Mouse (Mus musculus): ENCODE data around the gene Ppp1r14a. TPM values are rescaled to one million over a fixed set of nuclear protein-coding genes. Genes with fewer than 3 reads are reported as not detected.
A peak's percentile ranks its signal among the peaks of the same experiment; 100 is the strongest.

Ppp1r14a gene
- polyA plus RNA-seq, 1 experiment from 2014 or later: 72.1 TPM

- Histone ChIP-seq H3K36me3 (peaks cover 22% of the 10 kb centered on the region), H3K4me2 (replicated peaks) (peak overlapping the region; percentile 55), H3K4me1 (peaks cover 76% of the 10 kb centered on the region), H3K9me3 (no peaks in the 10 kb centered on the region), H3K4me3 (peak overlapping the region; percentile 2; the same call in 1 of the 2 replicates), H3K9ac (0 out of 2 replicates have a peak overlapping the region, but pooled peaks have one; percentile 36), H3K27me3 (replicated peaks) (no peaks in the 10 kb centered on the region), H3K27ac (peak overlapping the region; percentile 89)
- ATAC-seq (ENCODE audit: low FRiP score, low read depth): peak; percentile 6; the same call in 1 of the 2 replicates
- 1% methylated on average over 18 of the region's 18 CpGs for WGBS
Measured at GRCm38 (mm10) chr7:29318115-29318911, 29.2 kb downstream of the Ppp1r14a start.

DNA sequence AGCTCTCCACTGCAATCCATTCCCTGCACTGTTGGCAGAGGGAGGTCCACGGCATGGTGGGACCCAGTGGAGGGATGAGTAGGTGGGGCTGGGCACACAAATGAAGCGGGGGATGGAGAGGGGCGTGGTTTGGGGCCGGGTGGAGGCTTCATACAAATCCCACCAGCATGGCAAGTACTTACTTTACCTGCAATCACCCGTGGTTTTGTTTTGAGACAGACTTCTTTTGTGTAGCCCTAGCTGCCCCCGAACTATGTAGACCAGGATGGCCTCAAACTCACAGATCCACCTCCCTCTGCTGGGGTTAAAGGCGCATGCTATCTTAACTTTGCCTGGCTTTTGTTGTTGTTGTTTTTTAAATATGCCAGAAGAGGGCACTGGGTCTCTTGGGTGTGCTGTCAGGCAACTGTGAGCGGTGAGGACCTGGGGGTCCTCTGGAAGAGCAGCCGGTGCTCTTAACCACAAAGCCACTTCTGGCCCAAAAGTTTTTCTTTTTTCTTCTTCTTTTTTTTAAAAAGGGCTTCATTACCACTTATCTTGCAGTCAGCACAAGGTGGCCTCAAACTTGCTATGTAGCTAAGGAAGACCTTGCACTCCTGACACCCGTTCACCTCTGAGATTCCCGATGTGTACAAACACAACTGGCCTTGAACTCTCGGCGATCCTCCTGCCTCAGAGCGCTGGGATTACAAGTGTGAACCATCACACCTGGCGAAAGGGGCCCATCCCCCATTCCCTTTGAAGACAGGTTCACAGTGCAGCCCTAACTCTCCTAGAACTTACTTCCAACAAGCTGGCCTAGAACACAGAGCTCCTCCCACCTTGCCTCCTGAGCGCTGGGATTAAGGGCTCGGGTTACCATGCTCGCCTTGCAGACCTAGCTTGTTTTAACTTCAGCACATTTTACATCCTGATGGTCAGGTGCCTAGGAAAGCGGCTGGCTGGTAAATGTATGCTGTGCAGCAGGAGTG is 30.5 kb downstream of the Ppp1r14a start:
- peak overlapping the region; percentile 2; the same call in 1 of the 2 replicates for H3K4me3 ChIP-seq
- H3K4me1 ChIP-seq: peaks cover 63% of the 10 kb centered on the region
- 14% methylated on average over 19 of the region's 19 CpGs for WGBS
- H3K36me3 ChIP-seq: peaks cover 21% of the 10 kb centered on the region
- no peak overlapping the region for H3K9ac ChIP-seq
- H3K27me3 ChIP-seq (replicated peaks): no peaks in the 10 kb centered on the region
- H3K9me3 ChIP-seq: no peaks in the 10 kb centered on the region
- ATAC-seq (ENCODE audit: low FRiP score, low read depth): no peak
- peak overlapping the region; percentile 55 for H3K4me2 ChIP-seq (replicated peaks)
- H3K27ac ChIP-seq: 0 out of 2 replicates have a peak overlapping the region, but pooled peaks have one; percentile 54

- H3K27me3 ChIP-seq (replicated peaks): no peaks in the 10 kb centered on the region
- no peak overlapping the region for H3K4me3 ChIP-seq
- WGBS: 85% methylated on average over 6 of the region's 6 CpGs
- H3K9ac ChIP-seq: no peak overlapping the region
- no peak for ATAC-seq (ENCODE audit: low FRiP score, low read depth)
- no peaks in the 10 kb centered on the region for H3K9me3 ChIP-seq
- no peaks in the 10 kb centered on the region for H3K4me1 ChIP-seq
- no peak overlapping the region for H3K27ac ChIP-seq
- H3K36me3 ChIP-seq: peaks cover 51% of the 10 kb centered on the region
- no peak overlapping the region for H3K4me2 ChIP-seq (replicated peaks)
Measured at GRCm38 (mm10) chr7:29327087-29327486, 38.0 kb downstream of the Ppp1r14a start.

DNA sequence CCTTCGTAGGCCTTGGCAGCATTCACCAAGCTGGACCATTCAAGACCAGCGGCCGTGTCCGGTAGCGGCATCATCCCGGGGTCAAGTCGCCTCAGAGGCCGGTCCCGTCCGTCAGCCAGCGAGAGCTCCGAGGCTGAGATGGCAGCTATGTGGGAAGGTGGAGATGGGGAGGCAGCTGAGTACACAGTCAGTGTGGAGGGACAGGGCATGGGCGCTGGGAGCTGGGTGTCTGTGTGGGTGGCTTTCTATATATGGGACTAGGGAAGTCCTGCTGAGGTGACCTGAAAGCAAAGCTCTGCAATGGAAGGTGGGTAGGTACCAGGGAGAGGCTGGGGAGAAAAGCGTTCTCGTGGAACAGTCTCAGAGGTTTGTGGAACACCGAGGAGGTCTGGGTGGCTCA is 39.9 kb downstream of the Ppp1r14a start:
- H3K9me3 ChIP-seq: no peaks in the 10 kb centered on the region
- no peaks in the 10 kb centered on the region for H3K27me3 ChIP-seq (replicated peaks)
- H3K27ac ChIP-seq: no peak overlapping the region
- no peak overlapping the region for H3K4me2 ChIP-seq (replicated peaks)
- H3K9ac ChIP-seq: no peak overlapping the region
- 92% methylated on average over 16 of the region's 16 CpGs for WGBS
- no peaks in the 10 kb centered on the region for H3K4me1 ChIP-seq
- peaks cover 53% of the 10 kb centered on the region for H3K36me3 ChIP-seq
- no peak overlapping the region for H3K4me3 ChIP-seq
- ATAC-seq (ENCODE audit: low FRiP score, low read depth): no peak

GRCm38 (mm10) chr7:29334156-29334555 is 45.0 kb downstream of the Ppp1r14a start:
- no peak for ATAC-seq (ENCODE audit: low FRiP score, low read depth)
- Histone ChIP-seq H3K27me3 (replicated peaks) (no peaks in the 10 kb centered on the region), H3K9me3 (no peaks in the 10 kb centered on the region), H3K4me2 (replicated peaks) (no peak overlapping the region), H3K36me3 (peaks cover 33% of the 10 kb centered on the region), H3K4me1 (no peaks in the 10 kb centered on the region; the same call in 1 of the 2 replicates), H3K27ac (no peak overlapping the region), H3K9ac (no peak overlapping the region), H3K4me3 (no peak overlapping the region)
- 66% methylated on average over 6 of the region's 7 CpGs for WGBS

- H3K27ac ChIP-seq: no peak overlapping the region
- H3K4me1 ChIP-seq: no peaks in the 10 kb centered on the region; the same call in 1 of the 2 replicates
- H3K36me3 ChIP-seq: peaks cover 28% of the 10 kb centered on the region
- ATAC-seq (ENCODE audit: low FRiP score, low read depth): no peak
- no peak overlapping the region for H3K4me3 ChIP-seq
- no peaks in the 10 kb centered on the region for H3K27me3 ChIP-seq (replicated peaks)
- no peak overlapping the region for H3K4me2 ChIP-seq (replicated peaks)
- no peak overlapping the region for H3K9ac ChIP-seq
- no peaks in the 10 kb centered on the region for H3K9me3 ChIP-seq
Measured at GRCm38 (mm10) chr7:29335276-29335675, 46.2 kb downstream of the Ppp1r14a start.

DNA sequence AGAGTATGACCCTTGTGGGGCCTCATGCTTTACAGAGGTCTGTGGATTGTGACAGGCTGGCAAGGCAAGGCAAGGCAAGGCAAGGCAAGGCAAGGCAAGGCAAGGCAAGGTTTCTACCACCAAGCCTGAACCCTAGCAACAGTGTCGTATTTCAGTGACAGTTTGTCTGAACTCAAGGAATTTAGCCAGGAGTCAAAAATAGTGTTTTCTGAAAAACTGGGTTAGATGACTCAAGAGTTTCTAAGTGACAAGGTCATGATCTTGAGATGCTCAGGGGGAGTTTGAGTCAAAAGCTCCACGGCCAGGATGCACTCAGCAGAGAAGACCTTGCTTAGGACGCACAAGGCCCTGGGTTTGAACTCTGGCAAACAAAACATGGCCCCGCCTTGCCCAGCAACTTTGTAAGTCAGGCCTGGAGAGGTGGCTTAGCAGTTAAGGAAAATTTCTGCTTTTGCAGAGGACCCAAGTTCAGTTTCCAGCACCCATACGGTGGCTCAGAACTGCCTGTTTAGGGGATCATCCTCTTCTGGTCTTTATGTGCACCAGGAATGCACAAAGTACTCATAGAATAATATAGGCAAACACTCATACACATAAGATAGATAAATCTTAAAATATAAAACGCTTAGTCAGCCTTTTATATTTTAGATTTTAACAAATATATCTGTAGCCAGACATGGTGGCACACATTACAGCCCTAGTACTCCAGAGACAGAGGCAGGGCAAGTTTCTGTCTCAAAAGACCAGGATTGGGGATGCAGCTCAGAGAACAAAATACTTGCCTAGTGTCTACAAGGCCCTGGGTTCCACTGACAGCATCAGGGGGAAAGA is 46.9 kb downstream of the Ppp1r14a start:
- no peaks in the 10 kb centered on the region for H3K27me3 ChIP-seq (replicated peaks)
- H3K4me3 ChIP-seq: no peak overlapping the region
- ATAC-seq (ENCODE audit: low FRiP score, low read depth): no peak
- H3K27ac ChIP-seq: no peak overlapping the region
- WGBS: 85% methylated on average over 6 of the region's 6 CpGs
- H3K9me3 ChIP-seq: no peaks in the 10 kb centered on the region
- H3K36me3 ChIP-seq: peaks cover 21% of the 10 kb centered on the region
- H3K9ac ChIP-seq: no peak overlapping the region
- no peak overlapping the region for H3K4me2 ChIP-seq (replicated peaks)
- H3K4me1 ChIP-seq: no peaks in the 10 kb centered on the region; the same call in 1 of the 2 replicates

- Histone ChIP-seq H3K27ac (no peak overlapping the region), H3K36me3 (peaks cover 13% of the 10 kb centered on the region), H3K9ac (no peak overlapping the region), H3K4me1 (no peaks in the 10 kb centered on the region; the same call in 1 of the 2 replicates), H3K9me3 (no peaks in the 10 kb centered on the region), H3K4me2 (replicated peaks) (no peak overlapping the region), H3K27me3 (replicated peaks) (no peaks in the 10 kb centered on the region), H3K4me3 (no peak overlapping the region)
- WGBS: 68% methylated on average over 9 of the region's 9 CpGs
- ATAC-seq (ENCODE audit: low FRiP score, low read depth): no peak
Measured at GRCm38 (mm10) chr7:29336795-29337319, 47.7 kb downstream of the Ppp1r14a start.

DNA sequence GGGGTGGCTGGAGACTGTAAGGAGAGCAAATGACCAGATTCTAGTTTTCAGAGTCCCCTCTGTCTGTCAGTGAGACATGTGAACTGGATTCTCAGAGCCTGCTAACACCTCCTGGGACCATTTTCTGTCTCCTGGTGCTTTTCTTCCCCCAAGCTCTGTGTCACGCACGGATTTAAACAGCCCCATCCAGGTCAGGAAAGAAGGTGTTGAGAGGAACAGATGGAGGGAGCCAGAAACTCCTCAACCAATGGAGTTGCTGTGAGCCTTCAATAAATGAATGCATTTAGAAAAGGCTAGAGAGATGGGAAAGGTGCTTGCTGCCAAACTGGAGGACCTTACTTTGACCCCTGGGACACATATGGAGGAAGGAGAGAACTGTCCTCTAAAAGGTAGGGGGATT is 48.7 kb downstream of the Ppp1r14a start:
- ATAC-seq (ENCODE audit: low FRiP score, low read depth): no peak
- Histone ChIP-seq H3K4me1 (no peaks in the 10 kb centered on the region; the same call in 1 of the 2 replicates), H3K4me3 (no peak overlapping the region), H3K27ac (no peak overlapping the region), H3K27me3 (replicated peaks) (no peaks in the 10 kb centered on the region), H3K9ac (no peak overlapping the region), H3K36me3 (peaks cover 6% of the 10 kb centered on the region), H3K9me3 (no peaks in the 10 kb centered on the region), H3K4me2 (replicated peaks) (no peak overlapping the region)
- 96% methylated on average over 2 of the region's 2 CpGs for WGBS

DNA sequence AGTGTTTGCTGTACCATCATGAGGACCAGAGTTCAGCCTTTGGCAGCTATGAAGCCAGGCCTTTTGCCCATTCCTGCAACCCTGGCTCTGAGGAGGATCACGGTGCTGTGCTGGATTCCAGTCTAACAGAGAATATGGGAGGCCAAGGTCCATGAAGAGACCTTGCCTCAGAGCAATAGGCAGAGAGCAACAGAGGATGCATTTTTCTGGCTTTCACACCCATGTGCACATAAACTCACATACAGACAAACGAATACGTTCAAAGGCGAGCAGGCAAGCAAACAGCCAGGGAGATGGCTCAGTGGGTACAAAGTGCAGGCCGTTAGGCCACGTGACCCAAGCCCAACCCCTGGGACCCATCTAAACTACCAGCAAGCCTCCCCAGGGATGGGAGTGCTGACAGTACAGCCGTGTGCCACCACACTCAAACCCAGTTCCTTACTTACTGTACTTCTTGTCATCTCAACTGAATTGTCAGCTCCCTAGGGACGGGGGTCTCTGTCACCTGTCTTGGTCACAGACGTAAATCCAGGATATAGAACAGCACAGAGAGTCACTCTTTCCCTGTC is 49.3 kb downstream of the Ppp1r14a start:
- no peak overlapping the region for H3K27ac ChIP-seq
- H3K4me2 ChIP-seq (replicated peaks): no peak overlapping the region
- 86% methylated on average over 9 of the region's 9 CpGs for WGBS

More for the DNA sequence above, 49.3 kb downstream of the Ppp1r14a start:
- no peaks in the 10 kb centered on the region for H3K9me3 ChIP-seq
- H3K36me3 ChIP-seq: peaks cover 6% of the 10 kb centered on the region
- no peak overlapping the region for H3K9ac ChIP-seq
- no peak overlapping the region for H3K4me3 ChIP-seq
- no peak for ATAC-seq (ENCODE audit: low FRiP score, low read depth)
- no peaks in the 10 kb centered on the region; the same call in 1 of the 2 replicates for H3K4me1 ChIP-seq
- H3K27me3 ChIP-seq (replicated peaks): no peaks in the 10 kb centered on the region

Measured in neural tube, embryonic 12.5 days (tissue).